Mouse (Mus musculus): ENCODE results near the gene Olfr177. TPM values are rescaled to one million over a fixed set of nuclear protein-coding genes. Genes with fewer than 3 reads are reported as not detected.

Olfr177 gene
- not detected in 2 replicates for polyA plus RNA-seq (2012; rRNA removed)

DNA sequence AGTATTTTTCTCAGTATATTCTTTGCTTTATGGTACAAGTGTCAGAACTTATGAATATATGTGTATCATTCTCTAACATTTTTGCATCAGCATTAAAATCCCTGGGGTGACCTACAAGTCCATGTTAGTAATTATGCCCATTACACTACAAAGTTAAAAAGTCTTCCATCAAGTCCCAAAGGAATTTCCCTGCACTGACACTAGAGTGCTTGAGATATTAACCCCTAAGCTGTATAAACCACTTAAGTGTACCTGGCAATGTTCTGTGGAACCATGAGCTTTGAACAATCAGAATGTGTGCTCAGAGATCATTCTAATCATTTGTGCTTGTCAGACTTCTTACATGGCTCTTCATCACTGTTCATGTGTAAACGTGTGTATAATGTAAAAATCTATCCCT lies at the start of gene Olfr177:
Gene Olfr177 (minus strand): TSS at position 101 of the 400 bp plus-strand sequence.
- DNase-seq (ENCODE audit: low spot score), result no peak

DNA sequence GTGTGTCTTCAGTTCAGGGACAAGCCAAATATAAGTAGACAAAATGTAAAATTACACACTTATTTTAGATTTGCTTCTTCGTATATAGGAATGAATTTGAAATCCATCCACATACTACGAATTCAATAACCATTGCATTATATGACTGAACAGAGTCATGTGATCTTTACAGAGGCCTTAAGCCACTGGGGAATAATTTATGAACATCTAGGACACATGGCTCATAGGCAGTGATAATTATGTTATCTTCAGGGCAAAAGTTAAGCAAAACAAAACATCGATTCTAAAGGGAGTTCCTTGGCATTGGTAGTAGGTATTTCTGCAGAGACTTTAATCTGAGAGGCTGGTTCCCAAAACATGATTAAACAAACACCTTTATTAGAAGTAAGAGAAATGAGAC lies 17.4 kb upstream of the Olfr177 start, which contains the start of gene Olfr178:
Gene Olfr178 (minus strand): TSS at position 101 of the 400 bp plus-strand sequence.
- no peak for DNase-seq (ENCODE audit: low spot score)

DNA sequence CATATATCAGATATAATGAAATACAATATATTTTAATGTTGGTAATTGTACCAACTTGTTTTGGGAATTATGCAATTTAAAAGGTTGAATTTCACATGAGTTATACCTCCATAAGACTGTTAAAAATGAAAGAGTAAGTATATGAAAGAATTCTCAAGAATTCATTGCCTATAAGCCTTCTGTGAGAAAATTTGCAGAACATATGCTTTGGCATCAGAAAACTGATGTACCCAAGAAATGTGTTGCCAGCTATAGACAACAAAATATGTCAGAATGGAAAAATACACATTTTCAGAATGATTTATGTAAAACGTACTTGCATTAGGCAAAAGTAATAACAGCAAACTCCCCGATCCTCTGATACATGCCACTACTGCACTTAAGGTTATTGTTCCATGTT lies 9.8 kb upstream of the Olfr177 start:
- DNase-seq (ENCODE audit: low spot score), result no peak

DNA sequence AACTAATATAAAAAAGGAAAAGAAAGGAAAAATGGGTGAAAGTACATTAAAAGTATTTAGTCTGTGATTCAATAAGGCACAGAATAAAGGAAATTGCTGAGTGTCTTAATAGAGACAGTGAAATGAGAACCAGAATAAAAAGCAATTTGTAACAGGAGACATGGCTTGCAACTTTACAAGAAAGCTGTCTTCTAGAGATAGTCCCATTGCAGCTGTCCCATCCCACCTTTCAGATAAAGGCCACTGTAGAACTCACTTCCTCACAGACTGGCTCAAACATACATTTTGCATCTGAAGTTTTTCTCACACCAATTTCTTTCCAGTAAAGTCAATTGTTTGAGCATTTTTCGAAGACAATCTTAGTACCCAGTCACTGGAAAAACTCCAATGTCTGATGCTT lies 13.1 kb downstream of the Olfr177 start:
- DNase-seq (ENCODE audit: low spot score), result no peak

DNA sequence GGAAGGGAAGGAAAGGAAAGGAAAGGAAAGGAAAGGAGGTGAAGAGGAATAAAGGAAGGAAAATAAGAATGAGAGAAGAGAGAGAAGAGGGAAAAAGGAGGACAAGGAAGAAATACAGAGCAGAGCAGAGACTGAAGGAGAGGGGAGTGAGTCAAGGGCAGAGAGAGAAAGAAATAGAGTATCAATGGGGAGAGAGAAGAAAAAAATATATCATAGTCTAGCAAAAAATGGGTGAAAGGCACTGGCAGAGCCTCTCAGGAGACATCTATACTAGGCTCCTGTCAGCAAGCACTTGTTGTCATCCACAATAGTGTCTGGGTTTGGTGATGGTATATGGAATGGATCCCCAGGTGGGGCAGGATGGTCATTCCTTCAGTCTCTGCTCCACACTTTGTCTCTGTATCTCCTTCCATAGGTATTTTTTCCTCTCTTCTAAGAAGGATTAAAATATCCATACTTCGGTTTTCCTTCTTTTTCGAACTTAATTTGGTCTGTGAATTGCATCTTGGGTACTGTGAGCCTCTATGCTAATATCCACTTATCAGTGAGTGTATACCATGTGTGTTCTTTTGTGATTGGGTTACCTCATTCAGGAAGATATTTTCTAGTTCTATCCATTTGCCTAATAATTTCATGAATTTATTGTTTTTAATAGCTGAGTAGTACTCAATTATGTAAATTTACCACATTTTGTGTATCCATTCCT lies 14.4 kb downstream of the Olfr177 start:
- no peak for DNase-seq (ENCODE audit: low spot score)

DNA sequence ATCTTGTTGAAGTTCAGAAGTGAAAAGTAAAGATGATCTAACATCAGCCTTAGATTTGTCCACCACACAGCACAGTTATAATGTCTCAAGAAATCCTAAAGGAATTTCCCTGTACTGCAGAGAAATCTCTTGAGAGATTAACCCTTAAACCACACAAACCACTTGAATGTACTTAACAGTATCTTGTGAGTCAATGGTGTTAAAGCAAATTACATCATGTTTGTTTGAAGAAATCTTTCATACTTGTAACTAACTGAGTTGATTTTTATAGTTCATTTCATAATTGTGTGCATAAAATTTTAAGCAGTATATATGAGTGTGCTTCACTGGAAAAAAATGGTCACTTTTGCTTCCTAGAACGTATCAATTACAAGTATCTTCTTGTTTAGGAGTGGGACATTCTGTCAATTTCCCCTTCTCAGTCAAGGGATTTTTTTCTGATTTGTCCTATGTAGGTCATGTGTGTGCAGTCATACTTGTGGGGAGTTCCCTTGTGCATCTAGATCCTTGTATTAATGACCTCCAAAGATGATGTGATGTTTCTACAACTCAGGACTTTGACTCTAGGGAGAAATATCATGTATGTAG lies 47.7 kb downstream of the Olfr177 start, which contains the start of gene Olfr175-ps1:
Gene Olfr175-ps1 (minus strand): TSS at position 51 of the 588 bp plus-strand sequence.
- DNase-seq (ENCODE audit: low spot score), result no peak

Other genes starting within 250 kb of the Olfr177 start
- not detected in 2 replicates for gene E330017A01Rik, start 236.0 kb downstream of the Olfr177 start, polyA plus RNA-seq (2012; rRNA removed)
- 20.3 and 26.5 TPM in 2 replicates for gene Cpox, start 204.5 kb downstream of the Olfr177 start, polyA plus RNA-seq (2012; rRNA removed)
- gene Gpr15, start 155.7 kb downstream of the Olfr177 start, polyA plus RNA-seq (2012; rRNA removed), result 0.03 TPM in 1 of 2 replicates, not detected in the other
- 66.6 and 79.2 TPM in 2 replicates for gene Cldnd1, start 146.9 kb downstream of the Olfr177 start, polyA plus RNA-seq (2012; rRNA removed)
- not detected in 2 replicates for gene Olfr172, start 111.6 kb downstream of the Olfr177 start, polyA plus RNA-seq (2012; rRNA removed)
- gene Olfr173, start 74.5 kb downstream of the Olfr177 start, polyA plus RNA-seq (2012; rRNA removed), result not detected in 2 replicates
- gene Olfr175-ps1, start 48.0 kb downstream of the Olfr177 start, polyA plus RNA-seq (2012; rRNA removed), result not detected in 2 replicates
- not detected in 2 replicates for gene Olfr178, start 17.3 kb upstream of the Olfr177 start, polyA plus RNA-seq (2012; rRNA removed)
- gene Olfr181, start 54.0 kb upstream of the Olfr177 start, polyA plus RNA-seq (2012; rRNA removed), result not detected in 2 replicates
- not detected in 2 replicates for gene Olfr180, start 54.6 kb upstream of the Olfr177 start, polyA plus RNA-seq (2012; rRNA removed)
- gene Olfr183, start 120.6 kb upstream of the Olfr177 start, polyA plus RNA-seq (2012; rRNA removed), result not detected in 2 replicates
- gene Olfr186, start 155.5 kb upstream of the Olfr177 start, polyA plus RNA-seq (2012; rRNA removed), result not detected in 2 replicates
- gene Olfr187, start 165.0 kb upstream of the Olfr177 start, polyA plus RNA-seq (2012; rRNA removed), result not detected in 2 replicates
- gene Olfr190, start 203.2 kb upstream of the Olfr177 start, polyA plus RNA-seq (2012; rRNA removed), result not detected in 2 replicates
- not detected in 2 replicates for gene Olfr191, start 215.1 kb upstream of the Olfr177 start, polyA plus RNA-seq (2012; rRNA removed)
- gene Olfr193, start 237.1 kb upstream of the Olfr177 start, polyA plus RNA-seq (2012; rRNA removed), result not detected in 2 replicates
- not detected in 2 replicates for gene Olfr194, start 246.3 kb upstream of the Olfr177 start, polyA plus RNA-seq (2012; rRNA removed)

Data from urinary bladder, adult 2 months (tissue).